ENCODE assay signal across 18 mouse cellular contexts in the genomic region with DNA sequence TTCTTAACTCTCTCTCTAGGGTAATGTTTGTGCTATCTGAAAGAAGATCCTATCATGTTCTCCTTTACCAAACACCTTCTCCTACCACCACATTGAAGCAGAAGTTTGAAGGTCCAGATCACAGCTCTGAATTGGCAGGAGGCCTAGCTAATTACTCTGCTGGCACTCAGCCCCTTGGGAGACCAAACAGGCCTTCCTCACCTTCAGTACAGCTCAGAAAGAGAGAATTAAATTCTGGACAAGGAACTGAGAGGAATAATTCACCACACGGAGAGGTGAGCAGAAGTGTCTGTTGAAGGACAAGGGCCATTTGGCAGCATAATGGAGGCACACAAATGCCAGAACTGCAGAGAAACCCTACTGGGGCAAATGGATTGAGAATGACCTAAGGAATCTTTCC.
DNase-seq lines count a peak whose midpoint lies in the region; ATAC-seq and TF ChIP-seq lines count a peak whose summit lies in the region.
"Had no signal": no experiment of that assay in that cellular context is flagged by ENCODE, and none has a peak within 500 bp of the region (broad histone marks: within the 10 kb centered on the region; RNA-seq: fewer than 3 reads in every experiment).

No protein-coding gene starts in this region.

- no peaks in the 10 kb centered on the region for H3K4me1 ChIP-seq in heart, embryonic 11.5 days (ENCODE audit: control insufficient read depth, insufficient read depth, low read length)
- H3K4me1 ChIP-seq in kidney, embryonic 16.5 days (ENCODE audit: insufficient read depth, low read length) = no peaks in the 10 kb centered on the region
- peaks cover 25% of the 10 kb centered on the region for H3K4me1 ChIP-seq in midbrain, embryonic 10.5 days
- H3K4me1 ChIP-seq: heart, embryonic 13.5 days; limb, embryonic 10.5 days; liver, embryonic 12.5 days had no signal

- H3K9ac ChIP-seq in heart, embryonic 11.5 days (ENCODE audit: low read depth, low read length) = no peak overlapping the region
- no peak overlapping the region for H3K9ac ChIP-seq in kidney, embryonic 16.5 days (replicated peaks; ENCODE audit: low read length)
- H3K9ac ChIP-seq: forebrain, embryonic 12.5 days; heart, embryonic 13.5 days; hindbrain, embryonic 14.5 days; liver, embryonic 12.5 days; neural tube, embryonic 12.5 days had no signal

- no peak overlapping the region for H3K4me2 ChIP-seq in heart, embryonic 11.5 days
- H3K4me2 ChIP-seq in kidney, embryonic 16.5 days (replicated peaks; ENCODE audit: low read depth, low read length) = no peak overlapping the region
- H3K4me2 ChIP-seq: forebrain, embryonic 12.5 days; heart, embryonic 13.5 days; hindbrain, embryonic 14.5 days; liver, embryonic 12.5 days; neural tube, embryonic 12.5 days had no signal

- no peak overlapping the region for H3K4me3 ChIP-seq in heart, embryonic 11.5 days (ENCODE audit: low read depth, low read length)
- H3K4me3 ChIP-seq in kidney, embryonic 16.5 days (ENCODE audit: low read length) = no peak overlapping the region
- no peak overlapping the region for H3K4me3 ChIP-seq in gastrocnemius, adult 2 months
- H3K4me3 ChIP-seq in midbrain, embryonic 10.5 days = no peak overlapping the region
- H3K4me3 ChIP-seq: forebrain, embryonic 12.5 days; heart, embryonic 13.5 days; limb, embryonic 10.5 days; liver, embryonic 12.5 days; neural tube, embryonic 12.5 days had no signal

- 53% methylated on average over 1 of the region's 1 CpGs for WGBS in heart, embryonic 11.5 days (ENCODE audit: insufficient replicate concordance)
- 41% methylated on average over 1 of the region's 1 CpGs for WGBS in kidney, embryonic 16.5 days
- 80% methylated on average over 1 of the region's 1 CpGs for WGBS in midbrain, embryonic 10.5 days

- H3K27ac ChIP-seq in heart, embryonic 11.5 days (ENCODE audit: low read depth, low read length) = no peak overlapping the region
- H3K27ac ChIP-seq in kidney, embryonic 16.5 days (ENCODE audit: low read length) = no peak overlapping the region
- H3K27ac ChIP-seq in gastrocnemius, adult 2 months = no peak overlapping the region
- H3K27ac ChIP-seq in midbrain, embryonic 10.5 days (replicated peaks) = no peak overlapping the region
- H3K27ac ChIP-seq: forebrain, embryonic 12.5 days; heart, embryonic 13.5 days; hindbrain, embryonic 14.5 days; kidney, postnatal 0 days; limb, embryonic 10.5 days; liver, embryonic 12.5 days; neural tube, embryonic 12.5 days had no signal

- no peak for TF ChIP-seq CTCF in gastrocnemius, adult 2 months (IDR thresholded peaks at IDR 0.05)

- H3K27me3 ChIP-seq in heart, embryonic 11.5 days (ENCODE audit: control insufficient read depth, insufficient read depth, low read length) = no peaks in the 10 kb centered on the region
- H3K27me3 ChIP-seq in kidney, embryonic 16.5 days (ENCODE audit: insufficient read depth, low read length) = no peaks in the 10 kb centered on the region
- peaks cover 60% of the 10 kb centered on the region for H3K27me3 ChIP-seq in midbrain, embryonic 10.5 days (ENCODE audit: low read depth, poor library complexity, severe bottlenecking)
- H3K27me3 ChIP-seq: liver, embryonic 12.5 days; neural tube, embryonic 12.5 days had no signal

- peak; percentile 40 to 47 for DNase-seq in heart, adult 18-20 months
- peak; percentile 18 to 24 for DNase-seq in kidney, adult 8-10 months
- peak; percentile 31 for DNase-seq in MN1 (ENCODE audit: low spot score)
- peak; percentile 59 to 70 for DNase-seq in cerebellum, adult 18-20 months
- no peak for DNase-seq in gastrocnemius, adult 2 months
- DNase-seq in midbrain, embryonic 10.5 days (ENCODE audit: low spot score) = no peak
- DNase-seq: layer of hippocampus, postnatal 36 days; thymus, adult 2 months had no signal

- no peaks in the 10 kb centered on the region for H3K36me3 ChIP-seq in heart, embryonic 11.5 days (ENCODE audit: control insufficient read depth, insufficient read depth, low read length)
- H3K36me3 ChIP-seq in kidney, embryonic 16.5 days (ENCODE audit: insufficient read depth, low read length) = no peaks in the 10 kb centered on the region
- H3K36me3 ChIP-seq in midbrain, embryonic 10.5 days = no peaks in the 10 kb centered on the region
- H3K36me3 ChIP-seq: forebrain, embryonic 12.5 days; heart, embryonic 13.5 days; limb, embryonic 10.5 days; liver, embryonic 12.5 days; neural tube, embryonic 12.5 days had no signal

- no peaks in the 10 kb centered on the region for H3K9me3 ChIP-seq in heart, embryonic 11.5 days (replicated peaks; ENCODE audit: control insufficient read depth, low read length)
- no peaks in the 10 kb centered on the region for H3K9me3 ChIP-seq in kidney, embryonic 16.5 days (ENCODE audit: low read length)
- H3K9me3 ChIP-seq in midbrain, embryonic 10.5 days (replicated peaks) = no peaks in the 10 kb centered on the region
- H3K9me3 ChIP-seq: forebrain, embryonic 12.5 days; heart, embryonic 13.5 days; limb, embryonic 10.5 days; liver, embryonic 12.5 days; neural tube, embryonic 12.5 days had no signal

- intact Hi-C loops in gastrocnemius, adult 2 months (cut with DNase I) = no loop called here

- no peak for ATAC-seq in heart, embryonic 11.5 days (replicated peaks; ENCODE audit: insufficient number of reproducible peaks, low FRiP score, low TSS enrichment)
- no peak for ATAC-seq in kidney, embryonic 16.5 days (ENCODE audit: low FRiP score, low TSS enrichment)
- ATAC-seq: liver, embryonic 12.5 days; lung, postnatal 0 days had no signal

Comparison
In these comparisons a context has a peak if more than half of its experiments do, and no peak if none do; other contexts are left out.
1. DNase-seq: peak in heart, adult 18-20 months (2 of 2), kidney, adult 8-10 months (2 of 2), MN1 (single experiment) and cerebellum, adult 18-20 months (2 of 2); none in gastrocnemius, adult 2 months (single experiment) and midbrain, embryonic 10.5 days (single experiment).